Mouse (Mus musculus) G1E (cell line): ENCODE measurements at regions not wholly inside any gene's neighbourhood (a gene's known extent, or its start where the extent isn't known, plus 50 kb on each side); places are given as distances from the start of the nearest gene placed in this dataset.

Experiments
- CTCF ChIP-seq: IDR thresholded peaks from 2 replicates; pipeline ENCODE4 v1.5.1; 2012; ENCODE audit warnings: low read depth, low read length, inconsistent platforms, mixed read lengths
- GATA1 ChIP-seq: IDR thresholded peaks from 2 replicates; pipeline ENCODE4 v1.6.1; 2012; ENCODE audit warnings: borderline replicate concordance, low read length, inconsistent platforms, mixed read lengths
- POLR2AphosphoS5 ChIP-seq: IDR thresholded peaks from 2 replicates; pipeline ENCODE4 v1.6.1; 2012; ENCODE audit warnings: low read depth, low read length, inconsistent platforms; ENCODE audit not compliant: insufficient replicate concordance

DNA sequence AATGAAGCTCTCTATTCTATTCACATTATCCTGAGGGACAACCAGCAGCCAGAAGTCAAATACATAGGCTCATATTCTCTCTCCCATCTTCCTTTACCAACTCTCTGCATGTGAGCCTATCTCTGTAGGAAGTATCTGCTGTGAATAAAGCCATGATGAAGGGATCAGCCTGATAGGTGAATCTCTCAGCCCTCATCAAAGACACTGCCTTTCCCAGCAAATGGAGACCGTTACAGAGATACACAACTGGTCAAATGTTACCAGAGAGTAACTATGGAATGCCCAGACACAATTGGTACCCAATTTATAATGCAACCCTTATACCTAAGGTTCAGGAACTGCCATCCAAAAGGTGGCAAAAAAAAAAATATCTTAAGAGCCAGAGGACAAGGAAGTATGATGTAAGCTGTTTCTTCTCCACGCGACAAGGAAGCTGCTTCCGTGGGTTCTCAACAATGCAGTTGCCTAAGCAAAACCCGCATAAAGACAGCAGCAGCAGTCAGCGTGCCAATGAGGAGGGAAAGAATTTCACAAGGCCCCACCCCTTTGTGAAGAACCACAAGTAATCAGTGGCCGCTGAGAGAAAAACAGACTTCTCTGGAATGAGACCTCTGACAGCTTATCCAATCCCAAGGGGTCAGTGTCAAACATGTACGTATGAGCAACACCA, 248.9 kb downstream of the Dhx15 start:
- no peak for TF ChIP-seq CTCF
- TF ChIP-seq POLR2AphosphoS5, result no peak
- no peak for TF ChIP-seq GATA1
